Mouse (Mus musculus): ENCODE results near the gene Hrct1. TPM values are rescaled to one million over a fixed set of nuclear protein-coding genes. Genes with fewer than 3 reads are reported as not detected.

Gene Hrct1
- polyA plus RNA-seq, 1 experiment from 2014 or later = 0.19 TPM

GRCm38 (mm10) chr4:43759571-43760418, 32.8 kb downstream of the Hrct1 start:
- Histone ChIP-seq H3K9ac (no peak overlapping the region), H3K27ac (no peak overlapping the region), H3K4me1 (no peaks in the 10 kb centered on the region), H3K4me2 (no peak overlapping the region), H3K36me3 (no peaks in the 10 kb centered on the region), H3K9me3 (replicated peaks) (no peaks in the 10 kb centered on the region), H3K4me3 (no peak overlapping the region), H3K27me3 (replicated peaks) (no peaks in the 10 kb centered on the region)
- ATAC-seq = no peak
- WGBS (ENCODE audit: insufficient replicate concordance) = 75% methylated on average over 21 of the region's 21 CpGs

- H3K9ac ChIP-seq = no peak overlapping the region
- 64% methylated on average over 10 of the region's 10 CpGs for WGBS (ENCODE audit: insufficient replicate concordance)
- no peaks in the 10 kb centered on the region for H3K4me1 ChIP-seq
- no peaks in the 10 kb centered on the region for H3K36me3 ChIP-seq
- H3K27me3 ChIP-seq (replicated peaks) = no peaks in the 10 kb centered on the region
- no peak overlapping the region for H3K4me3 ChIP-seq
- H3K9me3 ChIP-seq (replicated peaks) = no peaks in the 10 kb centered on the region
- ATAC-seq = no peak
- no peak overlapping the region for H3K4me2 ChIP-seq
- no peak overlapping the region for H3K27ac ChIP-seq
Measured at GRCm38 (mm10) chr4:43760460-43760859, 33.5 kb downstream of the Hrct1 start.

DNA sequence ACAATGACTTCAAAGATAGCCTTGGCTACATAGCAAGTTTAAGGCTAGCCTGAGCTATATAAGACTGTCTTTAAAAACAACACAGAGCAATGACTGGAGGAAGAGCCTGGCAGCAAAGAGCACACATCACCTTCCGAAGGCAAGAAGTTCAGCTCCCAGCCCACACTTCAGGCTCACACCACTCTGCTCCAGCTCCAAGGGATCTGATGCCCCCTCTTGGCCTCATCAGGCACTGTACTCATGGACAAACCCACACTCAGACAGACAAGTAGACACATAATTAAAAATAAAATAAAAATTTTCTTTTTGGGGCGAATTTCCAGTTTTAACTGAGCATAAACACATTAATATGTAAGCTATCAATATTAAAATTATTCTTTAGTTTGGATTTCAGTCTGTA, 34.3 kb downstream of the Hrct1 start:
- H3K27me3 ChIP-seq (replicated peaks) = no peaks in the 10 kb centered on the region
- H3K4me2 ChIP-seq = no peak overlapping the region
- no peak overlapping the region for H3K9ac ChIP-seq
- no peaks in the 10 kb centered on the region for H3K4me1 ChIP-seq
- H3K4me3 ChIP-seq = no peak overlapping the region
- H3K36me3 ChIP-seq = no peaks in the 10 kb centered on the region
- H3K27ac ChIP-seq = no peak overlapping the region
- no peak for ATAC-seq
- H3K9me3 ChIP-seq (replicated peaks) = no peaks in the 10 kb centered on the region
- WGBS (ENCODE audit: insufficient replicate concordance) = 51% methylated on average over 2 of the region's 2 CpGs

GRCm38 (mm10) chr4:43763410-43763809, 36.4 kb downstream of the Hrct1 start:
- no peak for ATAC-seq
- H3K36me3 ChIP-seq = no peaks in the 10 kb centered on the region
- no peak overlapping the region for H3K4me3 ChIP-seq
- no peaks in the 10 kb centered on the region for H3K4me1 ChIP-seq
- H3K27me3 ChIP-seq (replicated peaks) = no peaks in the 10 kb centered on the region
- H3K9ac ChIP-seq = no peak overlapping the region
- H3K27ac ChIP-seq = no peak overlapping the region
- no peak overlapping the region for H3K4me2 ChIP-seq
- H3K9me3 ChIP-seq (replicated peaks) = no peaks in the 10 kb centered on the region
- 18% methylated on average over 7 of the region's 7 CpGs for WGBS (ENCODE audit: insufficient replicate concordance)

DNA sequence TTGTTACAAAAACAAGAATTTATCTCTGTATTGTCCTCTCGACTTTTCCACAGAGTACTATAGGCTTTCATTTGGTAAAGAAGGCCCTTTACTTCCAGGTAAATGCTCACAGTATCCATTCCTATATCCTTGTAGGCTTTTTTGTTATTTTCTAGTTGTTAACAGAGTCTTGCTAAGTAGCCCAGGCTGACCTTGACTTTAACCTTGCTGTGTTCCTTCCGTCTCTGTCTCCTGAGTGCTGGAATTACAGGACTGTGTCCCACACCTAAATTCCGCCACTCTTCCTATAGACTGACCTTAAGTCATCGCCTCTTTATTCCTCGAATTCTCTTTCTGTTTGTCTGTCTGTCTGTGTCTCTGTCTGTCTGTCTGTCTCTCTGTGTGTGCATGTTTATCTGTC, 41.4 kb downstream of the Hrct1 start:
- WGBS (ENCODE audit: insufficient replicate concordance) = 67% methylated on average over 5 of the region's 5 CpGs
- Histone ChIP-seq H3K4me1 (no peaks in the 10 kb centered on the region), H3K9me3 (replicated peaks) (no peaks in the 10 kb centered on the region; the same call in 1 of the 2 replicates), H3K4me3 (no peak overlapping the region), H3K27me3 (replicated peaks) (no peaks in the 10 kb centered on the region), H3K4me2 (no peak overlapping the region), H3K27ac (no peak overlapping the region), H3K9ac (no peak overlapping the region), H3K36me3 (no peaks in the 10 kb centered on the region)
- no peak for ATAC-seq

DNA sequence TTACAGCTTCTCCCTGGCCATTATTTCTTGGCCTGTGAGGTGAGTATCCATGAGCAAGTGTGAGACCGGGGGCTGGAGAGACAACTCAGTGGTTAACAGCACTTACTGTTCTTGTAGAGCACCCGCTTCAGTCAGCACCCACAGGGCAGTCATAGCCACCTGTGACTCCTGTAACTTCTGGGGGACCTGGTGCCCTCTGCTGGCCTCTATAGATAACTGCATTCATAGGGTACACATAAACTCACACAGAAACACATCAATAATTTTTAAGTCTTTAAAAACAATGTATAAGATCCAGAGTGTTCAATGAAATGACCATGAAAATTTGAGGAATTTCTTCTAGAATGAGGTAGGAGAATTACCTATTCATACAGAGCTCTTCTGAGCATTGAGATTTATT, 42.4 kb downstream of the Hrct1 start:
- H3K4me3 ChIP-seq = no peak overlapping the region
- H3K4me2 ChIP-seq = no peak overlapping the region
- ATAC-seq = no peak
- no peaks in the 10 kb centered on the region for H3K36me3 ChIP-seq
- H3K27ac ChIP-seq = no peak overlapping the region
- no peaks in the 10 kb centered on the region; the same call in 1 of the 2 replicates for H3K9me3 ChIP-seq (replicated peaks)
- no peak overlapping the region for H3K9ac ChIP-seq
- H3K4me1 ChIP-seq = no peaks in the 10 kb centered on the region
- WGBS (ENCODE audit: insufficient replicate concordance) = 69% methylated on average over 2 of the region's 2 CpGs
- H3K27me3 ChIP-seq (replicated peaks) = no peaks in the 10 kb centered on the region

DNA sequence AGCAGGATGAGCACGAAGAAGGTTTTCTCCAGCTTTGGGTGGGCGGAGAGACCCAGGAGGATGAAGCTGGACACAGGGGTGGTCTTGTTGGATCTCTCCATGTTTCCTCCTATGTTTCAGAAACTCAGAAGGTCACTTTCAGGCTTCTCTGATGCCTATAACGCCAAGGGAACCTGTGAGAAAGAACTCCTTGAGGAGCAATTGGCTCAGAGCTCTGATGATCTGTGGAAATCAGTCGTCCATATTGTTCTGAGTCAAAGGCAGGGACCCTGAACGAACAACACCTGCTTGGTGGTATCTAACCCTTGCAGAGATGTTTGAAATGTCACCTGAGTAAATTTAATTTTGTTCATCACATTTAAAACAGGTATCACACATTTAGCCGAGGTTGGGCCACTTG, 43.9 kb downstream of the Hrct1 start, which contains the start of gene Olfr159:
Gene Olfr159, minus strand, starts transcription at position 101 of the 400 bp plus-strand sequence.
- Histone ChIP-seq H3K4me1 (no peaks in the 10 kb centered on the region), H3K27ac (no peak within 1 kb of the TSS), H3K4me2 (no peak within 1 kb of the TSS), H3K9me3 (replicated peaks) (no peaks in the 10 kb centered on the region; the same call in 1 of the 2 replicates), H3K9ac (no peak within 1 kb of the TSS), H3K27me3 (replicated peaks) (no peaks in the 10 kb centered on the region), H3K36me3 (no peaks in the 10 kb centered on the region), H3K4me3 (no peak within 1 kb of the TSS)
- WGBS (ENCODE audit: insufficient replicate concordance) = 62% methylated on average over 6 of the region's 6 CpGs
- ATAC-seq = no peak

DNA sequence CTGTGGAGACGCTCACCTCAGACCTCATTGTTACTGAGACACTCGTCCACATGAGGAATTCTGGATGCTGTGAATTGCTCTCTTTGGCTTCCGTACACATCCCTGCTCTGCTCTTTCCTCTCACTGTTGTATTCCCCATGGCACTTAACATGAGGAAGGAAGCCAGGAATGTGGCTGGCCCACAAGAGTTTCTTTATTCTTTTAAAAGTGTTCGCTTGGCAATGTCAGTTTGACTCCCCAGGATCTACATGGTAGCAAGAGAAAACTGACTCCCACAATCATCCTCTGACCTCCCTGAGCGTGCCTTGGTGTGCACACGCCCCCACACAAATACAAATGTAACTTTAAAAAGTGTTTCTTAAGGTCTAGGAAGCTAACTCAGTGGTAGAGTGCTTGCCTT, 44.6 kb downstream of the Hrct1 start:
- 49% methylated on average over 6 of the region's 6 CpGs for WGBS (ENCODE audit: insufficient replicate concordance)
- Histone ChIP-seq H3K4me2 (no peak overlapping the region), H3K4me3 (no peak overlapping the region), H3K4me1 (no peaks in the 10 kb centered on the region), H3K27ac (no peak overlapping the region), H3K27me3 (replicated peaks) (no peaks in the 10 kb centered on the region), H3K36me3 (no peaks in the 10 kb centered on the region), H3K9ac (no peak overlapping the region), H3K9me3 (replicated peaks) (no peaks in the 10 kb centered on the region; the same call in 1 of the 2 replicates)
- ATAC-seq = no peak

GRCm38 (mm10) chr4:43772304-43772703, 45.3 kb downstream of the Hrct1 start:
- 17% methylated on average over 2 of the region's 2 CpGs for WGBS (ENCODE audit: insufficient replicate concordance)
- Histone ChIP-seq H3K9ac (no peak overlapping the region), H3K27me3 (replicated peaks) (no peaks in the 10 kb centered on the region), H3K27ac (no peak overlapping the region), H3K4me2 (no peak overlapping the region), H3K4me1 (no peaks in the 10 kb centered on the region), H3K9me3 (replicated peaks) (no peaks in the 10 kb centered on the region; the same call in 1 of the 2 replicates), H3K36me3 (no peaks in the 10 kb centered on the region), H3K4me3 (no peak overlapping the region)
- no peak for ATAC-seq

Other genes starting within 250 kb of the Hrct1 start
- not detected in 2 replicates for gene Sit1, start 243.5 kb upstream of the Hrct1 start, polyA plus RNA-seq (2016; fragmentation: Nextera tagmentation; extraction: Ambion mirVana)
- gene Ccdc107, start 234.3 kb upstream of the Hrct1 start, polyA plus RNA-seq (2016; fragmentation: Nextera tagmentation; extraction: Ambion mirVana) = 38.3 and 40.0 TPM in 2 replicates
- 32.6 and 35.8 TPM in 2 replicates for gene Arhgef39, start 227.5 kb upstream of the Hrct1 start, polyA plus RNA-seq (2016; fragmentation: Nextera tagmentation; extraction: Ambion mirVana)
- gene Car9, start 220.2 kb upstream of the Hrct1 start, polyA plus RNA-seq (2016; fragmentation: Nextera tagmentation; extraction: Ambion mirVana) = 1.2 and 1.3 TPM in 2 replicates
- gene Tpm2, start 203.4 kb upstream of the Hrct1 start, polyA plus RNA-seq (2016; fragmentation: Nextera tagmentation; extraction: Ambion mirVana) = 27.9 and 29.9 TPM in 2 replicates
- gene Creb3, start 164.9 kb upstream of the Hrct1 start, polyA plus RNA-seq (2016; fragmentation: Nextera tagmentation; extraction: Ambion mirVana) = 17.9 and 19.7 TPM in 2 replicates
- gene Tln1, start 164.5 kb upstream of the Hrct1 start, polyA plus RNA-seq (2016; fragmentation: Nextera tagmentation; extraction: Ambion mirVana) = 73.3 and 75.5 TPM in 2 replicates
- 17.4 and 18.0 TPM in 2 replicates for gene Rgp1, start 148.5 kb upstream of the Hrct1 start, polyA plus RNA-seq (2016; fragmentation: Nextera tagmentation; extraction: Ambion mirVana)
- 23.5 and 23.6 TPM in 2 replicates for gene Gba2, start 148.3 kb upstream of the Hrct1 start, polyA plus RNA-seq (2016; fragmentation: Nextera tagmentation; extraction: Ambion mirVana)
- 1.1 TPM in 1 of 2 replicates, not detected in the other for gene Msmp, start 142.7 kb upstream of the Hrct1 start, polyA plus RNA-seq (2016; fragmentation: Nextera tagmentation; extraction: Ambion mirVana)
- gene Npr2, start 95.3 kb upstream of the Hrct1 start, polyA plus RNA-seq (2016; fragmentation: Nextera tagmentation; extraction: Ambion mirVana) = 1.5 and 2.1 TPM in 2 replicates
- gene Spag8, start 73.6 kb upstream of the Hrct1 start, polyA plus RNA-seq (2016; fragmentation: Nextera tagmentation; extraction: Ambion mirVana) = 0.20 and 0.36 TPM in 2 replicates
- gene Hint2, start 70.7 kb upstream of the Hrct1 start, polyA plus RNA-seq (2016; fragmentation: Nextera tagmentation; extraction: Ambion mirVana) = 59.8 and 66.1 TPM in 2 replicates
- gene Tmem8b, start 58.2 kb upstream of the Hrct1 start, polyA plus RNA-seq (2016; fragmentation: Nextera tagmentation; extraction: Ambion mirVana) = 0.44 and 0.53 TPM in 2 replicates
- gene Fam221b, start 58.0 kb upstream of the Hrct1 start, polyA plus RNA-seq (2016; fragmentation: Nextera tagmentation; extraction: Ambion mirVana) = 1.5 and 1.8 TPM in 2 replicates
- gene Olfr70, start 26.4 kb upstream of the Hrct1 start, polyA plus RNA-seq (2016; fragmentation: Nextera tagmentation; extraction: Ambion mirVana) = not detected in 2 replicates
- not detected in 2 replicates for gene Olfr71, start 16.9 kb upstream of the Hrct1 start, polyA plus RNA-seq (2016; fragmentation: Nextera tagmentation; extraction: Ambion mirVana)
- gene Spaar, start 2.8 kb downstream of the Hrct1 start, polyA plus RNA-seq (2016; fragmentation: Nextera tagmentation; extraction: Ambion mirVana) = 0.02 TPM in 2 replicates
- gene Olfr159, start 43.8 kb downstream of the Hrct1 start, polyA plus RNA-seq (2016; fragmentation: Nextera tagmentation; extraction: Ambion mirVana) = not detected in 2 replicates
- gene Olfr156, start 96.7 kb downstream of the Hrct1 start, polyA plus RNA-seq (2016; fragmentation: Nextera tagmentation; extraction: Ambion mirVana) = not detected in 2 replicates
- not detected in 2 replicates for gene Olfr157, start 113.0 kb downstream of the Hrct1 start, polyA plus RNA-seq (2016; fragmentation: Nextera tagmentation; extraction: Ambion mirVana)
- gene Olfr155, start 124.4 kb downstream of the Hrct1 start, polyA plus RNA-seq (2016; fragmentation: Nextera tagmentation; extraction: Ambion mirVana) = not detected in 2 replicates
- 5.3 and 5.8 TPM in 2 replicates for gene Reck, start 148.3 kb downstream of the Hrct1 start, polyA plus RNA-seq (2016; fragmentation: Nextera tagmentation; extraction: Ambion mirVana)
- 45.8 and 46.6 TPM in 2 replicates for gene Glipr2, start 230.2 kb downstream of the Hrct1 start, polyA plus RNA-seq (2016; fragmentation: Nextera tagmentation; extraction: Ambion mirVana)